Mouse (Mus musculus) stomach, embryonic 16.5 days (tissue): ENCODE data around the gene Arhgef16. TPM values are rescaled to one million over a fixed set of nuclear protein-coding genes. Genes with fewer than 3 reads are reported as not detected.

Source experiments
- ATAC-seq: fragments of 200-750 bp; cut with Nextera tagmentation; 2 replicates; pipeline ENCODE4 v1.8.0; 2017; ENCODE audit warnings: moderate number of reproducible peaks, moderate TSS enrichment; ENCODE audit not compliant: insufficient read depth, low FRiP score
- H3K27ac ChIP-seq: fragments of 300-500 bp; sonication (generic); 2 replicates; pipeline ENCODE4 v1.5.1; 2014; ENCODE audit warnings: low read length
- H3K27me3 ChIP-seq: fragments of 300-500 bp; sonication (generic); 2 replicates; pipeline ENCODE4 v1.6.1; 2014; ENCODE audit warnings: low read length, control low read depth, mixed read lengths; ENCODE audit not compliant: control insufficient read depth, insufficient read depth
- H3K36me3 ChIP-seq: fragments of 300-500 bp; sonication (generic); 2 replicates; pipeline ENCODE4 v1.6.1; 2014; ENCODE audit warnings: low read length; ENCODE audit not compliant: control insufficient read depth, insufficient read depth
- H3K4me1 ChIP-seq: fragments of 300-500 bp; sonication (generic); 2 replicates; pipeline ENCODE4 v1.6.1; 2014; ENCODE audit warnings: low read length, control low read depth, mixed read lengths; ENCODE audit not compliant: control insufficient read depth, insufficient read depth
- H3K4me2 ChIP-seq: fragments of 300-500 bp; sonication (generic); 2 replicates; pipeline ENCODE4 v1.6.1; 2014; ENCODE audit warnings: low read depth, low read length, mixed read lengths
- H3K4me3 ChIP-seq: fragments of 300-500 bp; sonication (generic); replicated peaks from 2 replicates; pipeline ENCODE4 v1.5.1; 2014; ENCODE audit warnings: mild to moderate bottlenecking, low read length
- H3K9ac ChIP-seq: fragments of 300-500 bp; sonication (generic); 2 replicates; pipeline ENCODE4 v1.6.1; 2014; ENCODE audit warnings: low read length
- H3K9me3 ChIP-seq: fragments of 300-500 bp; sonication (generic); replicated peaks from 2 replicates; pipeline ENCODE4 v1.6.1; 2016; ENCODE audit warnings: low read length, control low read depth; ENCODE audit not compliant: control insufficient read depth
- whole genome bisulfite sequencing: fragments of 180-500 bp; shearing (Covaris S2); extraction: QIAGEN DNeasy Blood & Tissue Kit; methylation state at CpG from one replicate; pipeline ENCODE4 v1.1.7; 2014; 5-methylcytosine and 5-hydroxymethylcytosine counted together
- polyA plus RNA-seq: library from polyadenylated mRNA; unstranded; fragments of >200 nt; fragmentation: Nextera tagmentation; extraction: Ambion mirVana; gene quantifications from 2 replicates; pipeline ENCODE4 v1.2.1, GENCODE M21; 2015

Gene Arhgef16
- polyA plus RNA-seq, 1 experiment from 2014 or later = 36.2 TPM

- ATAC-seq = no peak
- Histone ChIP-seq H3K4me1 (peaks cover 8% of the 10 kb centered on the region), H3K36me3 (no peaks in the 10 kb centered on the region), H3K27me3 (no peaks in the 10 kb centered on the region; the same call in 1 of the 2 replicates), H3K9ac (no peak overlapping the region; the same call in 1 of the 2 replicates), H3K27ac (no peak overlapping the region), H3K4me3 (no peak overlapping the region), H3K9me3 (no peaks in the 10 kb centered on the region), H3K4me2 (no peak overlapping the region)
- WGBS = 89% methylated on average over 7 of the region's 7 CpGs
These were observed 28.5 kb upstream of the Arhgef16 start for GRCm38 (mm10) chr4:154330001-154330400.

- 5% methylated on average over 6 of the region's 6 CpGs for WGBS
- Histone ChIP-seq H3K4me1 (peaks cover 8% of the 10 kb centered on the region), H3K4me2 (no peak overlapping the region), H3K27ac (no peak overlapping the region), H3K36me3 (no peaks in the 10 kb centered on the region), H3K9me3 (no peaks in the 10 kb centered on the region), H3K9ac (no peak overlapping the region), H3K27me3 (no peaks in the 10 kb centered on the region; the same call in 1 of the 2 replicates), H3K4me3 (no peak overlapping the region)
- peak; percentile 51; the same call in 1 of the 2 replicates for ATAC-seq
These were observed 27.4 kb upstream of the Arhgef16 start for GRCm38 (mm10) chr4:154328836-154329235.

- Histone ChIP-seq H3K4me1 (peaks cover 6% of the 10 kb centered on the region), H3K9me3 (no peaks in the 10 kb centered on the region), H3K4me3 (no peak overlapping the region), H3K27ac (no peak overlapping the region), H3K27me3 (no peaks in the 10 kb centered on the region; the same call in 1 of the 2 replicates), H3K9ac (no peak overlapping the region), H3K36me3 (peaks cover 2% of the 10 kb centered on the region; the same call in 1 of the 2 replicates), H3K4me2 (no peak overlapping the region)
- 3% methylated on average over 19 of the region's 20 CpGs for WGBS
- ATAC-seq = 0 out of 2 replicates have a peak, but pooled peaks have one; percentile 5
These were observed 27.0 kb upstream of the Arhgef16 start for GRCm38 (mm10) chr4:154328431-154328830.

GRCm38 (mm10) chr4:154325410-154325809 lies 23.9 kb upstream of the Arhgef16 start:
- Histone ChIP-seq H3K4me3 (no peak overlapping the region), H3K27me3 (no peaks in the 10 kb centered on the region; the same call in 1 of the 2 replicates), H3K9me3 (no peaks in the 10 kb centered on the region), H3K27ac (no peak overlapping the region), H3K4me2 (no peak overlapping the region), H3K4me1 (peaks cover 4% of the 10 kb centered on the region), H3K36me3 (peaks cover 2% of the 10 kb centered on the region; the same call in 1 of the 2 replicates), H3K9ac (no peak overlapping the region)
- WGBS = 62% methylated on average over 4 of the region's 4 CpGs
- no peak for ATAC-seq

- 0 out of 2 replicates have a peak, but pooled peaks cover 4% of the 10 kb centered on the region for H3K4me1 ChIP-seq
- 75% methylated on average over 11 of the region's 11 CpGs for WGBS
- no peaks in the 10 kb centered on the region for H3K36me3 ChIP-seq
- no peak overlapping the region for H3K4me3 ChIP-seq
- H3K4me2 ChIP-seq = no peak overlapping the region
- H3K9me3 ChIP-seq = no peaks in the 10 kb centered on the region
- no peaks in the 10 kb centered on the region for H3K27me3 ChIP-seq
- no peak for ATAC-seq
- H3K9ac ChIP-seq = no peak overlapping the region
- H3K27ac ChIP-seq = no peak overlapping the region
These were observed 12.1 kb upstream of the Arhgef16 start for GRCm38 (mm10) chr4:154313622-154313967.

DNA sequence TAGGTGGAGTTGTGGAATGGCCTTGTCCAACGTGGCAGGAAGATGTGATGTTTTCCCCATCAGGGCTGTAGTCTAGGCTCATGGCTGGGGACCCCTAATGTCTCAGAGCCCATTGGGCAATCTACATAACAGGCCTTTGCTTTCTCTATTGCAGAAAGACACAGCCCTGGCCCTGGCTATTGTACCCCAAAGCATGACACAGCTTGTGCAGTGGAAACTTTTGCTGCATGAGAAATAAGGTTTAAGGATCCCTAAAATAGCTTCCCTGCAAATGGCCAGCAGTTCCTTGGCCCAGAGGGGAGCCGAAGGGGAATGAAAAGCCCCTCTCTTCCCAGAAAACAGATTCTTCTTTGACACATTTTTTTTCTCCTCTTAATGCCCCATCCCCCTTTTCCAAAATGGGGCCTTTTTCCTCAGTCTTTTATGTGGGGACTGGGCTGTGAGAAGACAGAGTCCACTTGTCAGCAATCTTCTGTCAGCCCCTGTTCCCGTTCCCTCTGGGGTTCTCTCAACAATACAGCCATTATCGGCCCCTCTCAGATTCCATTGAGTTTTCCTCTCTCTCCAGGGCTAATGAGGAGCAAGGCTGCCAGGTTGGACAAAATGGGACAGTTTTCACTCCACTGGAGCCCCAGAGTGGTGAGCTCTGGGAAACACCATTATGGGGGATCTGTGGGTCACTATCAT lies 11.6 kb upstream of the Arhgef16 start:
- H3K9me3 ChIP-seq = no peaks in the 10 kb centered on the region
- no peaks in the 10 kb centered on the region for H3K27me3 ChIP-seq
- 66% methylated on average over 4 of the region's 4 CpGs for WGBS
- no peaks in the 10 kb centered on the region for H3K36me3 ChIP-seq
- H3K9ac ChIP-seq = no peak overlapping the region
- peak; percentile 31; the same call in 1 of the 2 replicates for ATAC-seq
- no peak overlapping the region for H3K4me2 ChIP-seq
- no peak overlapping the region for H3K4me3 ChIP-seq
- 0 out of 2 replicates have a peak, but pooled peaks cover 4% of the 10 kb centered on the region for H3K4me1 ChIP-seq
- no peak overlapping the region for H3K27ac ChIP-seq

DNA sequence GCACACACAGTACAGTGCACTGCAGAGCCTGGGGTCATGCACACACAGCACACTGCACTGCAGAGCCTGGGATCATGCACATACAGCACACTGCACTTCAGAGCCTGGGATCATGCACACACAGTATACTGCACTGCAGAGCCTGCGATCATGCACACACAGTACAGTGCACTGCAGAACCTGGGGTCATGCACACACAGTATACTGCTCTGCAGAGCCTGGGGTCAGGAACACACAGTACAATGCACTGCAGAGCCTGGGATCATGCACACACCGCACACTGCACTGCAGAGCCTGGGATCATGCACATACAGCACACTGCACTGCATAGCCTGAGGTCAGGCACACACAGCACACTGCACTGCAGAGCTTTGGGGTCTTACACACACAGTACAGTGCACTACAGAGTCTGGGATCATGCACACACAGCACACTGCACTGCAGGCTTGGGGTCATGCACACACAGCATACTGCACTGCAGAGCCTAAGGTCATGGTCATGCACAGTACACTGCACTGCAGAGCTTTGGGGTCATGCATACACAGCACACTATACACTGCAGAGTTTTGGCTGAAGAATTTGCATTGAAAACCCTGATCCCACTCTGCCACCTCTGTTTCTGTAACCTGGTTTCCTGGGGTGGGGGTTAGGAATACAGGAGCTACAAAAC lies 10.8 kb upstream of the Arhgef16 start:
- H3K4me1 ChIP-seq = 0 out of 2 replicates have a peak, but pooled peaks cover 4% of the 10 kb centered on the region
- H3K9ac ChIP-seq = no peak overlapping the region
- ATAC-seq = no peak
- no peaks in the 10 kb centered on the region for H3K36me3 ChIP-seq
- no peak overlapping the region for H3K4me2 ChIP-seq
- H3K9me3 ChIP-seq = no peaks in the 10 kb centered on the region
- no peaks in the 10 kb centered on the region for H3K27me3 ChIP-seq
- H3K27ac ChIP-seq = no peak overlapping the region
- H3K4me3 ChIP-seq = no peak overlapping the region
- 88% methylated on average over 2 of the region's 2 CpGs for WGBS

- no peak overlapping the region for H3K4me3 ChIP-seq
- 43% methylated on average over 9 of the region's 9 CpGs for WGBS
- 0 out of 2 replicates have a peak, but pooled peaks cover 4% of the 10 kb centered on the region for H3K4me1 ChIP-seq
- H3K9ac ChIP-seq = no peak overlapping the region
- H3K27ac ChIP-seq = no peak overlapping the region
- no peak overlapping the region for H3K4me2 ChIP-seq
- no peaks in the 10 kb centered on the region for H3K9me3 ChIP-seq
- no peaks in the 10 kb centered on the region for H3K36me3 ChIP-seq
- ATAC-seq = no peak
- no peaks in the 10 kb centered on the region for H3K27me3 ChIP-seq
These were observed 9.2 kb upstream of the Arhgef16 start for GRCm38 (mm10) chr4:154310576-154311262.

GRCm38 (mm10) chr4:154309131-154309530 lies 7.7 kb upstream of the Arhgef16 start:
- Histone ChIP-seq H3K9me3 (no peaks in the 10 kb centered on the region), H3K9ac (no peak overlapping the region), H3K4me3 (no peak overlapping the region), H3K36me3 (no peaks in the 10 kb centered on the region), H3K27ac (no peak overlapping the region), H3K4me1 (0 out of 2 replicates have a peak, but pooled peaks cover 4% of the 10 kb centered on the region), H3K4me2 (no peak overlapping the region), H3K27me3 (no peaks in the 10 kb centered on the region)
- no peak for ATAC-seq
- WGBS = 79% methylated on average over 2 of the region's 2 CpGs
